Mouse (Mus musculus) ES-Bruce4 (cell line): ENCODE data around the gene Ripply1. TPM values are rescaled to one million over a fixed set of nuclear protein-coding genes. Genes with fewer than 3 reads are reported as not detected.

Experiments
- H3K27ac ChIP-seq: 2 replicates; pipeline ENCODE4 v1.5.1; 2012; ENCODE audit warnings: low read length, inconsistent platforms; ENCODE audit not compliant: insufficient read depth
- H3K27me3 ChIP-seq: 2 replicates; pipeline ENCODE4 v1.6.1; 2012; ENCODE audit warnings: mild to moderate bottlenecking, low read length, inconsistent platforms; ENCODE audit not compliant: control insufficient read depth, poor library complexity, insufficient read depth, severe bottlenecking
- H3K36me3 ChIP-seq: 2 replicates; pipeline ENCODE4 v1.6.1; 2012; ENCODE audit warnings: inconsistent platforms, mild to moderate bottlenecking, low read length, moderate library complexity; ENCODE audit not compliant: control insufficient read depth, poor library complexity, insufficient read depth, severe bottlenecking
- H3K4me1 ChIP-seq: one replicate; pipeline ENCODE4 v1.8.1; 2011; ENCODE audit warnings: low read length; ENCODE audit not compliant: control insufficient read depth, insufficient read depth
- H3K4me3 ChIP-seq: 2 replicates; pipeline ENCODE4 v1.5.1; 2011; ENCODE audit warnings: low read depth, mild to moderate bottlenecking, low read length
- H3K9ac ChIP-seq: 2 replicates; pipeline ENCODE4 v1.6.1; 2012; ENCODE audit warnings: low read depth, mild to moderate bottlenecking, inconsistent platforms; ENCODE audit not compliant: poor library complexity, severe bottlenecking
- H3K9me3 ChIP-seq: replicated peaks from 2 replicates; pipeline ENCODE4 v1.6.1; 2012; ENCODE audit warnings: mild to moderate bottlenecking, low read length, inconsistent platforms; ENCODE audit not compliant: control insufficient read depth, poor library complexity, insufficient read depth, severe bottlenecking
- CTCF ChIP-seq: IDR thresholded peaks from one replicate; pipeline ENCODE4 v1.8.1; 2011; ENCODE audit warnings: low read depth, low read length
- EP300 ChIP-seq: IDR thresholded peaks from 2 replicates; pipeline ENCODE4 v1.6.1; 2011; ENCODE audit warnings: low read depth, low read length; ENCODE audit not compliant: insufficient read depth
- POLR2A ChIP-seq: IDR thresholded peaks from one replicate; pipeline ENCODE4 v1.8.1; 2011; ENCODE audit warnings: low read length; ENCODE audit not compliant: insufficient read depth
- polyA plus RNA-seq: library from polyadenylated mRNA; stranded (reverse); fragments of >200 nt; gene quantifications from 2 replicates; pipeline ENCODE4 v1.2.4, GENCODE M21; 2011; ENCODE audit warnings: low read depth; ENCODE audit not compliant: missing spikeins, insufficient read depth, insufficient read length

Gene Ripply1
- polyA plus RNA-seq, 1 experiment: 1.5 TPM

- no peak overlapping the region for H3K4me3 ChIP-seq
- no peaks in the 10 kb centered on the region for H3K27me3 ChIP-seq
- H3K36me3 ChIP-seq: no peaks in the 10 kb centered on the region
- no peak for TF ChIP-seq EP300
- TF ChIP-seq CTCF: no peak
- no peak for TF ChIP-seq POLR2A
- H3K4me1 ChIP-seq: peaks cover 2% of the 10 kb centered on the region
- H3K9ac ChIP-seq: no peak overlapping the region
- no peaks in the 10 kb centered on the region for H3K9me3 ChIP-seq
- no peak overlapping the region for H3K27ac ChIP-seq
Measured at GRCm38 (mm10) chrX:139785764-139786163, 3.6 kb upstream of the Ripply1 start.

DNA sequence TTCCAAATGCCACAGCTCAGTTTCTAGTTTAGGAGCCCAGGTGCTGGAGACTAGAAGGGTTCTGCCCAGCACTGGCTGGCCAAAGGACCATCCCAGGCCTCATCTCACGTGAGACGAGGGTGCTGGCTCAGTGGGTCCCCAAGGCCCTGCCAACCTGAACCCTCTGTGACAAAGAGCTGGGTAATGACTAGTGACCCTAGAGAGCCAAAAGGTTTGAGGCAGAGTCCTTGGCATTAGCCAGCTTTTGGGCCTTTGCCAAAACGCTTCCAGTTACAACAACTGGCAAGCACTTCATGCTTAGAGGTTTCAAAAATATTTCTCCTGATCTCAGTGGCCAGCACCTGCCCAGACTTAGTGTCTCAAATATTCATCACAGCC lies 881 bp upstream of the Ripply1 start:
- Histone ChIP-seq H3K4me1 (peaks cover 5% of the 10 kb centered on the region), H3K9me3 (no peaks in the 10 kb centered on the region), H3K27ac (peak overlapping the region; percentile 86), H3K9ac (no peak overlapping the region), H3K4me3 (no peak overlapping the region), H3K36me3 (no peaks in the 10 kb centered on the region), H3K27me3 (no peaks in the 10 kb centered on the region)
- no peak for TF ChIP-seq CTCF
- no peak for TF ChIP-seq EP300
- TF ChIP-seq POLR2A: no peak

DNA sequence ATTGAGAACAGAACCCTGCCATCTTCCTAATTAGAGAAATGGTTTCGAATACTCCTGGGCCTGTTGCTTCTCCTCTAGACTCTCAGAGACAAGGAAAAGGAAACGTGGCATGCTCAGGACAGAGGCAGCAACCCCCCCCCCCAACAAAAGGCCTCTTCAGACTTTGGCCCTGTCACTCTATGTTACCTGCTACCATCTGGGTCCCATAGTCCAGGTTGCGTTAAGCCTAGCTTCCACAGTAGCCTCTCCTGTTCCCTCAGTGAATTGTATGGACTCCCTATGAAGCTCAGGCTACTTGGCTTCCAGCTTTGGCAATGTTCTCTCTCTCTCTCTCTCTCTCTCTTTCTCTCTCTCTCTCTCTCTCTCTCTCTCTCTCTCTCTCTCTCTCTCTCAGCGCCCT lies 590 bp downstream of the Ripply1 start:
- no peak overlapping the region for H3K9ac ChIP-seq
- no peaks in the 10 kb centered on the region for H3K9me3 ChIP-seq
- H3K36me3 ChIP-seq: no peaks in the 10 kb centered on the region
- H3K27me3 ChIP-seq: no peaks in the 10 kb centered on the region
- TF ChIP-seq CTCF: no peak
- TF ChIP-seq EP300: no peak
- TF ChIP-seq POLR2A: no peak
- H3K27ac ChIP-seq: peak overlapping the region; percentile 83
- peaks cover 6% of the 10 kb centered on the region for H3K4me1 ChIP-seq
- H3K4me3 ChIP-seq: no peak overlapping the region

GRCm38 (mm10) chrX:139780988-139781387 lies 1.2 kb downstream of the Ripply1 start:
- no peaks in the 10 kb centered on the region for H3K27me3 ChIP-seq
- no peaks in the 10 kb centered on the region for H3K9me3 ChIP-seq
- TF ChIP-seq CTCF: no peak
- no peak for TF ChIP-seq POLR2A
- TF ChIP-seq EP300: no peak
- no peak overlapping the region for H3K9ac ChIP-seq
- no peak overlapping the region for H3K4me3 ChIP-seq
- H3K36me3 ChIP-seq: no peaks in the 10 kb centered on the region
- peaks cover 6% of the 10 kb centered on the region for H3K4me1 ChIP-seq
- H3K27ac ChIP-seq: no peak overlapping the region

GRCm38 (mm10) chrX:139779401-139779800 lies 2.8 kb downstream of the Ripply1 start:
- no peak overlapping the region for H3K4me3 ChIP-seq
- TF ChIP-seq POLR2A (no peak), EP300 (no peak), CTCF (no peak)
- H3K27me3 ChIP-seq: no peaks in the 10 kb centered on the region
- no peak overlapping the region for H3K9ac ChIP-seq
- peaks cover 6% of the 10 kb centered on the region for H3K4me1 ChIP-seq
- no peak overlapping the region for H3K27ac ChIP-seq
- H3K9me3 ChIP-seq: no peaks in the 10 kb centered on the region
- H3K36me3 ChIP-seq: no peaks in the 10 kb centered on the region

DNA sequence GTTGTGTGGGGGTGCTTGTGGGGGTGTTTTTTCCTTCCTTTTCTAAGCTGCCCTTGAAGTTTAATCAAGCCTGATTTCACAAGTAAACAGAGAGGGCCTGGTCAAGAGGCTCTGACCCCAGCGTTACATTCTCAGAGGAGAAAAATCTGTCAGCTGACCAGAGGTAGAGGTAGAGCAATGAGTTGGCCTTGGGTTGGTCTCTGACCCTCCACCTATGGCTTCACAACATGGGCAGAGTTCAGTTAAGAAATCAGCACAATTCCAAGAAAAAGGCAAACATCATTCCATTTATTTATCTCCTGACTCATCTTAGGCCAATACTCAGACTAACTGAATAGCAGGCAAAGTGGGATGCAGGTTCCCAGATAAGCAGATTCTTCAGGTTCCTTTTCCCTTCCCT lies 3.3 kb downstream of the Ripply1 start:
- Histone ChIP-seq H3K27ac (no peak overlapping the region), H3K4me1 (peaks cover 6% of the 10 kb centered on the region), H3K27me3 (no peaks in the 10 kb centered on the region), H3K9ac (no peak overlapping the region), H3K36me3 (no peaks in the 10 kb centered on the region), H3K4me3 (no peak overlapping the region), H3K9me3 (no peaks in the 10 kb centered on the region)
- TF ChIP-seq POLR2A (no peak), EP300 (no peak), CTCF (no peak)
